In genomic region chr4:114728235-114729000, GRCm38 (mm10) we compare ENCODE assay signal across 15 mouse cellular contexts.
DNase-seq lines count a peak whose midpoint lies in the region; ATAC-seq and TF ChIP-seq lines count a peak whose summit lies in the region.
"Had no signal": no experiment of that assay in that cellular context is flagged by ENCODE, and none has a peak within 500 bp of the region (broad histone marks: within the 10 kb centered on the region; RNA-seq: fewer than 3 reads in every experiment).

No protein-coding gene starts in this region.

- intact Hi-C loops in gastrocnemius, adult 2 months (cut with DNase I) = no loop called here

- H3K27me3 ChIP-seq in forebrain, embryonic 15.5 days = no peaks in the 10 kb centered on the region
- no peaks in the 10 kb centered on the region for H3K27me3 ChIP-seq in hindbrain, postnatal 0 days (ENCODE audit: insufficient read depth, low read length)
- no peaks in the 10 kb centered on the region for H3K27me3 ChIP-seq in neural tube, embryonic 14.5 days (ENCODE audit: control insufficient read depth, insufficient read depth, low read length)
- H3K27me3 ChIP-seq: liver, embryonic 13.5 days had no signal

- H3K9me3 ChIP-seq in forebrain, embryonic 15.5 days = no peaks in the 10 kb centered on the region
- H3K9me3 ChIP-seq in hindbrain, postnatal 0 days (ENCODE audit: low read length) = no peaks in the 10 kb centered on the region
- no peaks in the 10 kb centered on the region for H3K9me3 ChIP-seq in neural tube, embryonic 14.5 days (ENCODE audit: control insufficient read depth, low read length)
- H3K9me3 ChIP-seq: liver, embryonic 13.5 days had no signal

- peak; percentile 90 for ATAC-seq in forebrain, embryonic 15.5 days (replicated peaks)
- ATAC-seq in hindbrain, postnatal 0 days = peak; percentile 71; the same call in 1 of the 2 replicates
- peak; percentile 41; the same call in 1 of the 2 replicates for ATAC-seq in neural tube, embryonic 14.5 days (ENCODE audit: low read depth)
- ATAC-seq: inflammation-experienced regulatory T-cells, adult 6 months; lung, postnatal 0 days had no signal

- TF ChIP-seq CTCF in hindbrain, postnatal 0 days (IDR thresholded peaks at IDR 0.05; ENCODE audit: low read depth) = no peak
- TF ChIP-seq CTCF in gastrocnemius, adult 2 months (IDR thresholded peaks at IDR 0.05) = no peak

- no peak overlapping the region for H3K9ac ChIP-seq in forebrain, embryonic 15.5 days (replicated peaks)
- H3K9ac ChIP-seq in hindbrain, postnatal 0 days (replicated peaks; ENCODE audit: low read length) = no peak overlapping the region
- H3K9ac ChIP-seq in neural tube, embryonic 14.5 days (replicated peaks; ENCODE audit: low read depth, low read length) = no peak overlapping the region
- H3K9ac ChIP-seq: liver, embryonic 13.5 days had no signal

- H3K4me1 ChIP-seq in forebrain, embryonic 15.5 days = no peaks in the 10 kb centered on the region
- H3K4me1 ChIP-seq in hindbrain, postnatal 0 days (ENCODE audit: insufficient read depth, low read length) = no peaks in the 10 kb centered on the region
- no peaks in the 10 kb centered on the region for H3K4me1 ChIP-seq in neural tube, embryonic 14.5 days (ENCODE audit: control insufficient read depth, insufficient read depth, low read length)
- H3K4me1 ChIP-seq: liver, embryonic 13.5 days had no signal

- DNase-seq in embryo, embryonic 10.5 days (ENCODE audit: low spot score) = peak; percentile 39
- no peak for DNase-seq in embryo, embryonic 11 days
- no peak for DNase-seq in hindbrain, postnatal 0 days (ENCODE audit: low spot score)
- no peak for DNase-seq in gastrocnemius, adult 2 months
- DNase-seq in kidney, adult 9 months = no peak
- DNase-seq in ovary, postnatal 10 days (ENCODE audit: low spot score) = no peak
- DNase-seq: cerebellum, adult 11 months; gastrocnemius, postnatal 14 days; left cerebral cortex, postnatal 4 days; liver, embryonic 13.5 days; right cerebral cortex, postnatal 14 days had no signal

- 27% methylated on average over 11 of the region's 11 CpGs for WGBS in forebrain, embryonic 15.5 days
- WGBS in hindbrain, postnatal 0 days = 58% methylated on average over 11 of the region's 11 CpGs
- WGBS in neural tube, embryonic 14.5 days = 42% methylated on average over 11 of the region's 11 CpGs

- H3K36me3 ChIP-seq in forebrain, embryonic 15.5 days = no peaks in the 10 kb centered on the region
- no peaks in the 10 kb centered on the region for H3K36me3 ChIP-seq in hindbrain, postnatal 0 days (ENCODE audit: insufficient read depth, low read length)
- no peaks in the 10 kb centered on the region for H3K36me3 ChIP-seq in neural tube, embryonic 14.5 days (ENCODE audit: control insufficient read depth, insufficient read depth, low read length)
- H3K36me3 ChIP-seq: liver, embryonic 13.5 days had no signal

- H3K27ac ChIP-seq in forebrain, embryonic 15.5 days (replicated peaks) = no peak overlapping the region
- no peak overlapping the region for H3K27ac ChIP-seq in hindbrain, postnatal 0 days
- no peak overlapping the region for H3K27ac ChIP-seq in neural tube, embryonic 14.5 days (ENCODE audit: low read depth, low read length)
- no peak overlapping the region for H3K27ac ChIP-seq in gastrocnemius, adult 2 months
- H3K27ac ChIP-seq: liver, embryonic 13.5 days had no signal

- no peak overlapping the region for H3K4me2 ChIP-seq in forebrain, embryonic 15.5 days (replicated peaks)
- H3K4me2 ChIP-seq in hindbrain, postnatal 0 days (ENCODE audit: low read depth, low read length) = no peak overlapping the region
- H3K4me2 ChIP-seq in neural tube, embryonic 14.5 days (ENCODE audit: low read depth, low read length) = no peak overlapping the region
- H3K4me2 ChIP-seq: liver, embryonic 13.5 days had no signal

- no peak overlapping the region for H3K4me3 ChIP-seq in forebrain, embryonic 15.5 days
- no peak overlapping the region for H3K4me3 ChIP-seq in hindbrain, postnatal 0 days (ENCODE audit: low read length)
- no peak overlapping the region for H3K4me3 ChIP-seq in neural tube, embryonic 14.5 days (ENCODE audit: low read depth, low read length)
- no peak overlapping the region for H3K4me3 ChIP-seq in gastrocnemius, adult 2 months
- H3K4me3 ChIP-seq: liver, embryonic 13.5 days had no signal
